Mouse (Mus musculus) liver, adult 2 months (tissue): Measurements from ENCODE around the gene Kcnq1. TPM values are rescaled to one million over a fixed set of nuclear protein-coding genes. Genes with fewer than 3 reads are reported as not detected.

Experiments
- DNase-seq: peaks from one replicate; pipeline ENCODE4 v3.0.0-alpha.2; 2011; ENCODE audit warnings: low read depth, low spot score; ENCODE audit errors: extremely low read depth
- H3K27ac ChIP-seq: fragments of 200-500 bp; replicated peaks from 2 replicates; pipeline ENCODE4 v1.5.1; 2012; ENCODE audit warnings: low read depth, mild to moderate bottlenecking, control low read depth, inconsistent platforms, low read length; ENCODE audit not compliant: insufficient read depth
- H3K27me3 ChIP-seq: fragments of 200-500 bp; 2 replicates; pipeline ENCODE4 v1.6.1; 2012; ENCODE audit warnings: mild to moderate bottlenecking, moderate library complexity, low read length, inconsistent platforms; ENCODE audit not compliant: control insufficient read depth, insufficient read depth
- H3K36me3 ChIP-seq: fragments of 200-500 bp; 2 replicates; pipeline ENCODE4 v1.6.1; 2012; ENCODE audit warnings: low read length, inconsistent platforms; ENCODE audit not compliant: control insufficient read depth, insufficient read depth
- H3K4me1 ChIP-seq: fragments of 200-500 bp; 2 replicates; pipeline ENCODE4 v1.6.1; 2011; ENCODE audit warnings: low read length; ENCODE audit not compliant: control insufficient read depth, insufficient read depth
- H3K4me3 ChIP-seq: fragments of 200-500 bp; 2 replicates; pipeline ENCODE4 v1.5.1; 2011; ENCODE audit warnings: low read depth, mild to moderate bottlenecking, control low read depth, low read length, moderate library complexity; ENCODE audit not compliant: insufficient read depth
- H3K79me2 ChIP-seq: fragments of 200-500 bp; 2 replicates; pipeline ENCODE4 v1.6.1; 2012; ENCODE audit warnings: inconsistent platforms, mild to moderate bottlenecking, low read length, moderate library complexity; ENCODE audit not compliant: control insufficient read depth, insufficient read depth
- H3K9ac ChIP-seq: fragments of 200-500 bp; 2 replicates; pipeline ENCODE4 v1.6.1; 2012; ENCODE audit warnings: low read depth, mild to moderate bottlenecking, control low read depth, inconsistent platforms, low read length
- CTCF ChIP-seq: fragments of 200-500 bp; IDR thresholded peaks from 2 replicates; pipeline ENCODE4 v1.5.1; 2011; ENCODE audit warnings: low read depth, low read length, control low read depth
- POLR2A ChIP-seq: fragments of 200-500 bp; IDR thresholded peaks from 2 replicates; pipeline ENCODE4 v1.6.1; 2011; ENCODE audit warnings: low read length, control low read depth; ENCODE audit not compliant: insufficient read depth; ENCODE audit errors: extremely low read depth
- whole genome bisulfite sequencing: fragments of 180-500 bp; shearing (Covaris S2); methylation state at CpG from one replicate; pipeline ENCODE4 v1.1.7; 2018; 5-methylcytosine and 5-hydroxymethylcytosine counted together
- polyA plus RNA-seq: library from polyadenylated mRNA; depleted of rRNA; stranded (reverse); fragments of >200 nt; gene quantifications from 2 replicates; pipeline ENCODE4 v1.2.3, GENCODE M21; 2012
- total RNA-seq: library from RNA; depleted of rRNA; stranded (reverse); fragments of >200 nt; gene quantifications from 2 replicates; pipeline ENCODE4 v1.2.3, GENCODE M21; 2014

Kcnq1 gene
- total and polyA plus RNA-seq, 2 experiments = 1.3 to 2.5 TPM

GRCm38 (mm10) chr7:143303557-143303956, 197.4 kb downstream of the Kcnq1 start:
- Histone ChIP-seq H3K79me2 (no peaks in the 10 kb centered on the region), H3K27ac (no peak overlapping the region), H3K4me3 (no peak overlapping the region), H3K36me3 (no peaks in the 10 kb centered on the region), H3K27me3 (no peaks in the 10 kb centered on the region), H3K4me1 (no peaks in the 10 kb centered on the region; the same call in 1 of the 2 replicates), H3K9ac (no peak overlapping the region)
- no peak for TF ChIP-seq CTCF
- WGBS = 99% methylated on average over 5 of the region's 5 CpGs
- DNase-seq = no peak

GRCm38 (mm10) chr7:143305808-143306207, 199.6 kb downstream of the Kcnq1 start:
- no peaks in the 10 kb centered on the region for H3K36me3 ChIP-seq
- H3K4me3 ChIP-seq = no peak overlapping the region
- H3K79me2 ChIP-seq = no peaks in the 10 kb centered on the region
- TF ChIP-seq POLR2A = no peak
- TF ChIP-seq CTCF = no peak
- H3K27ac ChIP-seq = no peak overlapping the region
- WGBS = 90% methylated on average over 10 of the region's 10 CpGs
- no peak overlapping the region for H3K9ac ChIP-seq
- DNase-seq = no peak
- H3K4me1 ChIP-seq = no peaks in the 10 kb centered on the region; the same call in 1 of the 2 replicates
- H3K27me3 ChIP-seq = no peaks in the 10 kb centered on the region

GRCm38 (mm10) chr7:143308001-143308400, 201.8 kb downstream of the Kcnq1 start:
- Histone ChIP-seq H3K27ac (no peak overlapping the region), H3K79me2 (no peaks in the 10 kb centered on the region), H3K36me3 (no peaks in the 10 kb centered on the region), H3K4me3 (no peak overlapping the region), H3K9ac (no peak overlapping the region), H3K27me3 (no peaks in the 10 kb centered on the region), H3K4me1 (peaks cover 3% of the 10 kb centered on the region; the same call in 1 of the 2 replicates)
- TF ChIP-seq POLR2A = no peak
- no peak for TF ChIP-seq CTCF
- 18% methylated on average over 1 of the region's 1 CpGs for WGBS
- DNase-seq = peak; percentile 76

GRCm38 (mm10) chr7:143310311-143310710, 204.1 kb downstream of the Kcnq1 start:
- H3K36me3 ChIP-seq = no peaks in the 10 kb centered on the region
- DNase-seq = no peak
- H3K9ac ChIP-seq = no peak overlapping the region

GRCm38 (mm10) chr7:143310847-143311246, 204.7 kb downstream of the Kcnq1 start:
- 91% methylated on average over 8 of the region's 8 CpGs for WGBS
- no peak for TF ChIP-seq POLR2A
- no peak for TF ChIP-seq CTCF
- H3K9ac ChIP-seq = no peak overlapping the region
- H3K27ac ChIP-seq = no peak overlapping the region
- no peak overlapping the region for H3K4me3 ChIP-seq
- no peaks in the 10 kb centered on the region for H3K27me3 ChIP-seq
- H3K4me1 ChIP-seq = peaks cover 9% of the 10 kb centered on the region
- H3K36me3 ChIP-seq = no peaks in the 10 kb centered on the region
- no peak for DNase-seq
- no peaks in the 10 kb centered on the region for H3K79me2 ChIP-seq

More at GRCm38 (mm10) chr7:143310311-143310710, 204.1 kb downstream of the Kcnq1 start:
- TF ChIP-seq CTCF (no peak), POLR2A (no peak)
- 83% methylated on average over 3 of the region's 3 CpGs for WGBS
- H3K4me3 ChIP-seq = no peak overlapping the region
- peaks cover 9% of the 10 kb centered on the region for H3K4me1 ChIP-seq
- no peak overlapping the region for H3K27ac ChIP-seq
- no peaks in the 10 kb centered on the region for H3K27me3 ChIP-seq
- H3K79me2 ChIP-seq = no peaks in the 10 kb centered on the region

- TF ChIP-seq CTCF = no peak
- TF ChIP-seq POLR2A = no peak
- Histone ChIP-seq H3K27ac (no peak overlapping the region), H3K79me2 (no peaks in the 10 kb centered on the region), H3K27me3 (no peaks in the 10 kb centered on the region), H3K36me3 (no peaks in the 10 kb centered on the region), H3K4me1 (peaks cover 9% of the 10 kb centered on the region), H3K9ac (no peak overlapping the region), H3K4me3 (no peak overlapping the region)
- no peak for DNase-seq
- WGBS = 91% methylated on average over 7 of the region's 7 CpGs
These were observed 205.3 kb downstream of the Kcnq1 start for GRCm38 (mm10) chr7:143311471-143311870.
